Mouse (Mus musculus) T-helper 17 cell (primary cell): ENCODE measurements around the gene Mcm7.

ENCODE experiments used
- in situ Hi-C, 2 experiments: fragments of 300-600 bp; cut with MboI, MseI; formaldehyde crosslinking; loops; 1 replicate in 1 of 2; 2 replicates in 1 of 2; pipeline ENCODE4 v1.15.1; 2025; ENCODE audit warnings: high pct_unique_total_duplicates in 2 of 2

Gene Mcm7

DNA sequence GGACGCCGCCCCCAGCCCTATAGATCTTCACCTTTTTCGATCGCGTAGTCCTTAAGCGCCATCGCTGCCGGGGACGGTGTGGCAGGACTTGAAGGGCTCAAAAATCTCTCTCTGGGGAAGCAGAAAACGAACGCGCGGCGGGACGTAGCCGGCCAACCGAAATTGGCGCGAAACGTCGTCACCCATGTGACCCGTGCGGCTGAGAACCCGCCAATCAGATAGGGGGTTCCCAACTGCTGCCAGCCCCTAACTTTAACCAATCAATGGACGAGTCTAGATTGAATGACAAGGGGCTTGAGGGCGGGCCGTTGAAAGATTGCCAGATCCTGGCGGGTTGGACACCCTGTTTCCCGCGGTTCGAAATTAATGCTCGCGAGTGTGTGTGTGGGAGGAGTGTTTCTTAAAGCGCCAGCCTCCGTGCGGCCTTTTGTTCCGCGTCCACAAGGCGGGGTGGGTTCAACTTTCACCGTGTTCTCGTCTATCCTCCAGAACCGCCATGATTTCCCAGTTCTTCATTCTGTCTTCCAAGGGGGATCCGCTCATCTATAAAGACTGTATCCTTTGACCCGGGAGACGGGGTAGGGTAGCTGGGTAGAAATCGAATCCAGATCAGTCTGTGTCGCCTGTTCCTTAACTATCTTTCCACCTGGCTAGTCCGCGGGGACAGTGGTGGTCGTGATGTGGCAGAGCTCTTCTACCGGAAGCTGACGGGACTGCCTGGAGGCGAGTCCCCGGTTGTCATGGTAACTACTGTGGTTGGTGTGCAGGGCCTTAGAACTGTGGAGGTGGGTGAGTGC, at the start of gene Mcm7, which contains the start of gene Ap4m1:
Gene Mcm7 (minus strand): TSS at position 728 of the 797 bp plus-strand sequence.
Gene Ap4m1 (plus strand): TSS at position 308 of the 797 bp plus-strand sequence.
- in situ Hi-C loops = loop anchor here in 1 of 2 experiments (10.0 kb wide), 1 partner anchor 877 kb away; the partner anchor contains the start of gene Ufsp1

- in situ Hi-C loops = loop anchor here in 1 of 2 experiments (10.0 kb wide), 1 partner anchor 495 kb away; no protein-coding TSS in a partner anchor
These were observed 47.6 kb upstream of the Mcm7 start for GRCm38 (mm10) chr5:138219864-138220263.

DNA sequence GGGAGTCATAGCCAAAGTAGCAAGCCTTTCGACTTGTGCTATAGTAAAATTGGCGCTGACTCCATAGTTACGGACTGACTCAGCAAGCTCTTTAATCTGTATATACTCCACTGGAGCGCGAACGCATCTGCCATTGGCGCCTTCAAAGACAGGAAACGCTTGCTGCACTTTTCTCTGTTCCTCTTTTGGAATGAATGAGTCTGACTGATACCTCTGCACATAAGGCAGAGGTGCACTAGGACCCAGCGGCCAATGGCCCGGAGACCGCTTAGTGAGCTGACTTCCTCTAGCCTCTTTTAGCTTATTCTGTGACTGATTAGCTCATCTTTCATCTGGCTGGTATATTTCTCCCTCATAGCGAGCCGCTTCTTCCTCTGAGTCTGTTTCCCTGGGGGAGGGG, 44.4 kb upstream of the Mcm7 start:
- in situ Hi-C loops = loop anchor here in 1 of 2 experiments (10.0 kb wide), 1 partner anchor 498 kb away; no protein-coding TSS in a partner anchor

- in situ Hi-C loops = loop anchor here in 1 of 2 experiments (10.0 kb wide), 1 partner anchor 507 kb away; no protein-coding TSS in a partner anchor
These were observed 35.7 kb upstream of the Mcm7 start for GRCm38 (mm10) chr5:138207873-138208272.

- in situ Hi-C loops = loop anchor here in 1 of 2 experiments (10.0 kb wide), 1 partner anchor 508 kb away; no protein-coding TSS in a partner anchor
These were observed 35.0 kb upstream of the Mcm7 start for GRCm38 (mm10) chr5:138207253-138207652.

DNA sequence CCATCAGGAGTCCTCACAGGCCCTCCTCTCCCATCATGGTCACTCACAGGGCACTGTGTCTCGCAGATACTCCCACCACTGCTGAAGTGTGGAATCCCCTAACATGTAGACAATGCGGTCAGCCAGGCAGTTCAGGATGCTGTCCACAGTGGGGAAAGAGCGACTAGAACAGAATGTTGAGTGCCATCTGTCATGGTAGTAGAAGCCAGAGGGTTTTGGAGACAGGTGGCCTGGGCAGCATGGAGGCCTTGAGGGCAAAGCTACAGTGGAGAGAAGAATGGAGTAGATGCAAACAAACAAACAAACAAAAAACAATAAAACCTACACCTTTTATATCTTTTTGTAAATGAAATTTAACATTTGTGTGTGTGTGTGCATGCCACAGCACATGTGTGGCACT, 29.9 kb upstream of the Mcm7 start:
- in situ Hi-C loops = loop anchor here in 1 of 2 experiments (10.0 kb wide), 1 partner anchor 513 kb away; no protein-coding TSS in a partner anchor

- in situ Hi-C loops = loop anchor here in 1 of 2 experiments (5.0 kb wide), 1 partner anchor 423 kb away; the partner anchor contains the start of gene A430033K04Rik
These were observed 27.4 kb upstream of the Mcm7 start for GRCm38 (mm10) chr5:138199576-138199975.

DNA sequence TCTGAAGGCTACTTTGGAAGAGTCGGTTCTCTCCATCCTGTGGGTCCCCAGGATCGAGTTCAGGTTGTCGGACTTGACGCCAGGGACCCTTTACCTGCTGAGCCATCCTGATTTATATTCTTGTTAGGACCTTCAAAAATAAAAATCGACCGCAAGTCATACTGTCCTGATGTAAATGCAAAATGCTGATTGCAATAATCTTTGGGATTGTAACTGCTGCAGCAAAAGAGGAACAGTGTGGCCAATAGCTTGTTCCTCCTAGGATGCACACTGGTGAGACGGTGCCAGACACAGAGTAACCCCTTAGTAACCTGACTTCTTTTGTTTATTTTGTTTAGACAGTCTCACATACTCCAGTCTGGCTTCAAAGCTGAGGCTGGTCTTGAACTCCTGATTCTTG, 23.2 kb upstream of the Mcm7 start:
- in situ Hi-C loops = loop anchor here in 1 of 2 experiments (5.0 kb wide), 1 partner anchor 427 kb away; the partner anchor contains the start of gene A430033K04Rik

DNA sequence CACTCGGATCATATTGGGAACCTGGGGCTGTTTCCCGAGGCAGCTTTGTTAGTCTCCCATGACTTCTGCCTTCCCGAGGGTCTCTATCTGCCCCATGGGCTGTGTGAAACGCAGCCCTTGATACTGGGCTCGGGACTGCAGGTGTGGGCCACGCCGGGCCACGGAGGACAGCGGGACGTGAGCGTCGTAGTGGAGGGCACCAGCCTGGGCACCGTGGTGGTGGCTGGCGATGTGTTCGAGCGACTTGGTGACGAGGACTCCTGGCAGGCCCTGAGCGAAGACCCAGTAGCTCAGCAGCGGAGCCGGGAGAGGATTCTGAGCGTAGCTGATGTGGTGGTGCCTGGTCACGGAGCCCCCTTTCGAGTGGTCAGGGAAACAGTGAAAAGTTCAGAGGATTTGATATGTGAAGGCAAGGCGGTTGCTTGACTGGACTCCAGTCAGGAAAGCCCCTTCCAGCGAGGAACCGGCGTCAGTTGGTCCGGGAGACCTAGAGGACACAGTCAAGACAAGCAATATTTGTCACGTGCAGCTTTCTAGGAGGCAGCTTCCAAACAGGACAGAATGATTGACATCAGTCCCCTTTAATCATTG, 22.6 kb upstream of the Mcm7 start:
- in situ Hi-C loops = loop anchor here in 1 of 2 experiments (5.0 kb wide), 1 partner anchor 427 kb away; the partner anchor contains the start of gene A430033K04Rik

DNA sequence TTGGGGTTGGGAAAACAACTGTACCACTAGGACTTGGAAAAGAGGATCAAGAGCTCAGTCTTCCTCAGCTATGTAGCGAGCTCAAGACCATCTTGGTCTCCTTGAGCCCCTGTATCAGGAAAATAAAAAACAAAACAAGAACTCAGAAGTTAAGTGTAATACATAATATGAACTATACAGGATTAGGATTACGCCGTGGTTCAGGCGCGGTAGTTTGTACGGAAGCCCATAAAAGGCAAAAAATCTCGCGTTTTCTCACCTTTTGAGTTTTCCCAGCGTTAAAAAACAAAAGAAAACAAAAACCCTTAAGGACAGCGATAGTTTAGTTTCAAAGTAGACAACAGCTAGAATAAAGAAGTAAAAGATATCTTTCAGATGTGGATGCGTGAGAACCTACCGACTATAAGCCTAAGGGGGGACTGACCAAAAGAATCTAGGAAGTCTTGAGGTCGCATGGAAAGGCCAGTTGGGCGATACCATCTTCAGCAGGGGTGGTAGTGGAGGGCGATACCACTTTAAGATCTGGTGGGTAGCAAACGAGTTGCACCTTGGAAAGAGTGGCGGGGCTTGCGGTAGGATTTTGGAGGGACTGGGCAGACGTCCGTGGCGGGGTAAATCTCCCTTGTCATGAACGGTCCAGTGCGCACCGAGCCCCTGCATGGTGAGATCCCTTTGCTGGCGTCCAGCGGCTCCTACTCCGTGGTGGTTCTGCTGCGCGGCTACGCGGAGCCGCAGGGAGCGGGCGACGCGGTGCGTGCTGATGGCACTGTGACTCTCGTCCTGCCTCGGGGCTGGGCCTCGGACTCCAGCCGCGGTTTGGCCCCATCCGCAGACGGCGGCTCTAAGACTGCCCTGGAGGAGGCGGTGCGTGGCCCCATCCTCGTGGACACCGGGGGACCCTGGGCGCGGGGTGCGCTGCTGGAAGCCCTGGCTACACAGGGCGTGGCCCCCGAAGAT, 21.8 kb upstream of the Mcm7 start, which contains the start of gene Mblac1:
Gene Mblac1 (plus strand): TSS at position 544 of the 957 bp plus-strand sequence.
- in situ Hi-C loops = no loop called here

GRCm38 (mm10) chr5:138187661-138188306, 15.6 kb upstream of the Mcm7 start:
- in situ Hi-C loops = loop anchor here in 1 of 2 experiments (5.0 kb wide), 1 partner anchor 75 kb away; the partner anchor contains the start of gene BC037034

DNA sequence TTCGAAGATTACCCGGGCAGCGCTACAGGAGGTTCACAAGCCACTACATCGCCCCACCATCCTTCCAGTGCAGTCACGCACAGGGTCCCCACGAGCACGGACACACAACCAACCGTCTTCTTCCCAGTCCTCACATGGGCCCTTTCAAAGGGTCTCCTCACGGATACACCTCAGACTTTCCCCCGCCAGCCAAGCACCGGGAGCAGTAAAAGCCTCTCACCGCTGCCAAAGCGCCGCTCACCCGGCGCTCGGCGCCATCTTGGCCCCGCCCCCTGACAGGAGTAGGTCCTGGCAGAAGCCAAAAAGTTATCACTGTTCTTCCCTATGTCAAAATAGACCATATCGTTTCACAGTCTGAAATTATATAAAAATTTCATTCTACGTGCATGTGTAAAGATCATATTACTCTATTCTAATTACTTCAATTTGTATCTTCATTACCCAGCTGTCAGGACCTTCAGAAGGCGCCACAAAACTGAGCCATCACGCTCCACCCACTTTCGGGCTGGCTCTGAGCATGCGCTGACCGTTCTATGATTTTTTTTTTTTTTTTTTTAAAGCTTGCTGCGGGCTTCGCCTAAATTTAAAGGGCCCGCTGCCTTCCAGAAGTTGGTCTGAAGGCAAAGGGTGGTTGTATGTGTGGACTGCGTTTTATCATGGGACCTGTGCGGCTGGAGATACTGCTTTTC, 14.9 kb upstream of the Mcm7 start, which contains the start of the genes Taf6 and Cnpy4:
Gene Taf6 (minus strand): TSS at position 502 of the 689 bp plus-strand sequence.
Gene Cnpy4 (plus strand): TSS at position 536 of the 689 bp plus-strand sequence.
- in situ Hi-C loops = loop anchor here in 1 of 2 experiments (5.0 kb wide), 1 partner anchor 75 kb away; the partner anchor contains the start of gene BC037034

DNA sequence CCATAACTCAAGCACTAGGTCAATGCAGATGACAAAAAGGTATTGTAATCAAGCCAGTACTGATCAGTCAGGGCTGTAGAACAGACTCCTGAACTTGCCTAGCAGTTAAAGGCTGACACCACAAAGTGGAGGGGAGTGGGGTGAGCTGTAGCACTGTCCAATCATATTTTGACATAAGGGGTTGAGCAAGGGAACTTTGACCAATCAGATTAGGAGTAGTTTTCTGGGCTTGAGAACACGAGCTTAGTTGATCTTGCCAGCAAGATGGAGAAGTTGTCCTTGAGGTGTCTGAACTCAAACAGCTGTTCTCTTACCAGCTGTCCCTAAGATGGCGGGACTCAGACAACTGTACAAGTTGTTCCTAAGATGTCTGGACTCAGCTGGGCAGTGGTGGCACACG, 995 bp upstream of the Mcm7 start:
- in situ Hi-C loops = loop anchor here in 1 of 2 experiments (10.0 kb wide), 1 partner anchor 878 kb away; the partner anchor contains the start of gene Ufsp1

GRCm38 (mm10) chr5:138170936-138171561, 1.2 kb downstream of the Mcm7 start:
- in situ Hi-C loops = loop anchor here in 1 of 2 experiments (10.0 kb wide), 1 partner anchor 876 kb away; the partner anchor contains the start of gene Ufsp1

DNA sequence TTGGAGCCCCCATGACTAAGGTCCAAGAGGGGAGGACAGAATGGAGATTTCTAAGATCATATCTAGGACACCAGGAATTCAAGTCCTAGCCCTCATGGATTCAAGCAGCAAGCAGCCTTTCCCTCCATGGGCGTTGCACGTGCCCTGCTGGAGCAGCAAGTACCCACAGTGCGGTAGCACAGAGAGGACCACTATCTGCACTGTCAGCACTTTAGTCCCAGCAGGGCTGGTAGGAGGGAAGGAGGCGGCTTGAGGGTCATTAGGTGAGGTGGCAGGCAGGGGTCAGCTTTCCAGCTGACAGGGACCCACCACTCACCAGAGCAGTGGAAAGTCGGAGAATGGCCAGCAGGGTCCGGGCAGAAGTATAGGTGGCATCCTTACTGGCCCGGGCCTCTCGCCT, 6.6 kb downstream of the Mcm7 start:
- in situ Hi-C loops = loop anchor here in 1 of 2 experiments (5.0 to 10.0 kb wide), 2 partner anchors 561 to 868 kb away; partner anchors contain the start of gene Mospd3

GRCm38 (mm10) chr5:138163610-138164009, 8.6 kb downstream of the Mcm7 start:
- in situ Hi-C loops = loop anchor here in 1 of 2 experiments (5.0 to 10.0 kb wide), 2 partner anchors 381 to 559 kb away; partner anchors contain the start of gene Mospd3

DNA sequence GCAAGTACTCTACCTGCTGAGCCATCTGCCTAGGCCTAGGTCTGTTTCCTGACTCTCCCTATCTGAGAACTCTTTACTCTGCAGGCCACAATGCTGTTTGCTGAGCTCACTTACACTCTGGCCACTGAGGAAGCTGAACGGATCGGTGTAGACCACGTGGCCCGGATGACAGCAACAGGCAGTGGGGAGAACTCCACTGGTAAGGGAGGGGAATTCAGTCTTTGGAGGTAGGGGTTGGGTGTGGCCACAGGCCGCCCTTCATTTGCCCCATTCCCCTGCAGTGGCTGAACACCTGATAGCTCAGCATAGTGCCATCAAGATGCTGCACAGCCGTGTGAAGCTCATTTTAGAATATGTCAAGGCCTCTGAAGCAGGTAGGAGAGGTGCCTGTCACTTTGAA, 9.2 kb downstream of the Mcm7 start:
- in situ Hi-C loops = loop anchor here in 1 of 2 experiments (5.0 to 10.0 kb wide), 2 partner anchors 381 to 558 kb away; partner anchors contain the start of gene Mospd3
